ENCODE assay signal across 8 mouse cellular contexts in genomic region chr19:5806051-5806808, GRCm38 (mm10). TPM values are rescaled to one million over a fixed set of nuclear protein-coding genes. Genes with fewer than 3 reads are reported as not detected.
DNase-seq lines count a peak whose midpoint lies in the region; ATAC-seq and TF ChIP-seq lines count a peak whose summit lies in the region.

No protein-coding gene starts in this region.

- peaks cover 39 to 47% of the 10 kb centered on the region in 2 experiments for H3K4me1 ChIP-seq in liver, embryonic 14.5 days (replicated peaks; ENCODE audit: control insufficient read depth in 2 of 2, insufficient read depth in 2 of 2, low read length in 1 of 2)
- peaks cover 40% of the 10 kb centered on the region for H3K4me1 ChIP-seq in neural tube, embryonic 14.5 days (ENCODE audit: control insufficient read depth, insufficient read depth, low read length)

- H3K9me3 ChIP-seq in liver, embryonic 14.5 days (ENCODE audit: control insufficient read depth, low read length) = no peaks in the 10 kb centered on the region
- no peaks in the 10 kb centered on the region for H3K9me3 ChIP-seq in neural tube, embryonic 14.5 days (ENCODE audit: control insufficient read depth, low read length)

- no peaks in the 10 kb centered on the region for H3K27me3 ChIP-seq in liver, embryonic 14.5 days (ENCODE audit: control insufficient read depth, insufficient read depth, low read length)
- no peaks in the 10 kb centered on the region for H3K27me3 ChIP-seq in neural tube, embryonic 14.5 days (ENCODE audit: control insufficient read depth, insufficient read depth, low read length)

- peak overlapping the region; percentile 87 for H3K27ac ChIP-seq in liver, embryonic 14.5 days
- peak overlapping the region; percentile 70 for H3K27ac ChIP-seq in neural tube, embryonic 14.5 days (ENCODE audit: low read depth, low read length)

- 13% methylated on average over 8 of the region's 8 CpGs for WGBS in liver, embryonic 14.5 days (ENCODE audit: insufficient replicate concordance)
- 3% methylated on average over 8 of the region's 8 CpGs for WGBS in neural tube, embryonic 14.5 days

- ATAC-seq in liver, embryonic 14.5 days (ENCODE audit: insufficient read depth) = no peak
- ATAC-seq in neural tube, embryonic 14.5 days (ENCODE audit: low read depth) = no peak
- ATAC-seq in megakaryocyte-erythroid progenitor cell, adult 5-6 weeks (replicated peaks; ENCODE audit: low FRiP score, low TSS enrichment, poor library complexity, severe bottlenecking) = no peak

- no peaks in the 10 kb centered on the region for H3K36me3 ChIP-seq in liver, embryonic 14.5 days (replicated peaks; ENCODE audit: control insufficient read depth, insufficient read depth, low read depth)
- H3K36me3 ChIP-seq in neural tube, embryonic 14.5 days (ENCODE audit: control insufficient read depth, insufficient read depth, low read length) = no peaks in the 10 kb centered on the region

- DNase-seq in 3T3-L1 (ENCODE audit: low read depth, low spot score) (peak; percentile 91), NIH3T3 (ENCODE audit: low read depth) (peak; percentile 90)
- peak; percentile 57 for DNase-seq in gastrocnemius, postnatal 10 days
- DNase-seq in induced T-regulatory cell, adult 2 months (ENCODE audit: low read depth) = peak; percentile 64
- DNase-seq in liver, embryonic 14.5 days (ENCODE audit: low read depth in 3 of 3, low spot score in 3 of 3) = no peak
- no peak for DNase-seq in cerebellum, adult 11 months

- H3K4me3 ChIP-seq in liver, embryonic 14.5 days (ENCODE audit: insufficient read depth in 1 of 2, low read depth in 2 of 2, low read length in 2 of 2) = peak overlapping the region in 1 of 2 experiments; percentile 8; a peak in 1 of 4 replicates
- no peak overlapping the region for H3K4me3 ChIP-seq in neural tube, embryonic 14.5 days (ENCODE audit: low read depth, low read length)

- H3K4me2 ChIP-seq in liver, embryonic 14.5 days (ENCODE audit: low read depth) = peak overlapping the region; percentile 61
- no peak overlapping the region for H3K4me2 ChIP-seq in neural tube, embryonic 14.5 days (ENCODE audit: low read depth, low read length)

- H3K9ac ChIP-seq in liver, embryonic 14.5 days (replicated peaks) = peak overlapping the region; percentile 68
- no peak overlapping the region for H3K9ac ChIP-seq in neural tube, embryonic 14.5 days (replicated peaks; ENCODE audit: low read depth, low read length)

- TF ChIP-seq CTCF in liver, embryonic 14.5 days (IDR thresholded peaks at IDR 0.05; ENCODE audit: low read depth) = no peak

- TF ChIP-seq EP300 in liver, embryonic 14.5 days (IDR thresholded peaks at IDR 0.05; ENCODE audit: low read depth) = no peak

RNA-seq across cellular contexts. Expression of gene Scyl1, which starts 35.0 kb away (rescaled TPM):
- total RNA-seq in gastrocnemius, postnatal 10 days (2021) = 10 to 100 TPM; 56.0 to 59.6 TPM
- 21.1 and 27.1 TPM in 2 replicates for polyA plus RNA-seq in liver, embryonic 14.5 days (2012; rRNA removed)
- 15.8 and 18.6 TPM in 2 replicates for polyA plus RNA-seq in liver, embryonic 14.5 days (2014; fragmentation: Nextera tagmentation; extraction: Ambion mirVana)
- 78.5 and 78.6 TPM in 2 replicates for polyA plus RNA-seq in neural tube, embryonic 14.5 days (2014; fragmentation: Nextera tagmentation; extraction: Ambion mirVana)
- 28.7 and 43.4 TPM in 2 replicates for total RNA-seq in megakaryocyte-erythroid progenitor cell, adult 5-6 weeks (2014; fragmentation: Nextera tagmentation)
- total RNA-seq in megakaryocyte-erythroid progenitor cell, adult 5-6 weeks (2017) = 20.2 and 23.1 TPM in 2 replicates

Comparison
In these comparisons a context has a peak if more than half of its experiments do, and no peak if none do; other contexts are left out.
1. DNase-seq: peak in 3T3-L1 (single experiment), NIH3T3 (single experiment), gastrocnemius, postnatal 10 days (single experiment) and induced T-regulatory cell, adult 2 months (single experiment); none in liver, embryonic 14.5 days (0 of 3) and cerebellum, adult 11 months (single experiment).